Mouse (Mus musculus) lung, embryonic 16.5 days (tissue): Measurements from ENCODE around the gene Mlf2. TPM values are rescaled to one million over a fixed set of nuclear protein-coding genes. Genes with fewer than 3 reads are reported as not detected.

Source experiments
- ATAC-seq: fragments of 200-750 bp; cut with Nextera tagmentation; 2 replicates; pipeline ENCODE4 v1.8.0; 2017; ENCODE audit warnings: low read depth, mild to moderate bottlenecking, moderate library complexity
- H3K27ac ChIP-seq: fragments of 300-500 bp; sonication (generic); 2 replicates; pipeline ENCODE4 v1.5.1; 2014; ENCODE audit warnings: mild to moderate bottlenecking, control low read depth, low read length
- H3K27me3 ChIP-seq: fragments of 300-500 bp; sonication (generic); 2 replicates; pipeline ENCODE4 v1.6.1; 2014; ENCODE audit warnings: low read depth, low read length, mixed read lengths; ENCODE audit not compliant: control insufficient read depth, insufficient read depth
- H3K36me3 ChIP-seq: fragments of 300-500 bp; sonication (generic); 2 replicates; pipeline ENCODE4 v1.6.1; 2014; ENCODE audit warnings: low read length; ENCODE audit not compliant: control insufficient read depth, insufficient read depth
- H3K4me1 ChIP-seq: fragments of 300-500 bp; sonication (generic); replicated peaks from 2 replicates; pipeline ENCODE4 v1.6.1; 2014; ENCODE audit warnings: low read length, mixed read lengths; ENCODE audit not compliant: control insufficient read depth, insufficient read depth
- H3K4me2 ChIP-seq: fragments of 300-500 bp; sonication (generic); 2 replicates; pipeline ENCODE4 v1.6.1; 2014; ENCODE audit warnings: low read depth, low read length, control low read depth
- H3K4me3 ChIP-seq: fragments of 300-500 bp; sonication (generic); 2 replicates; pipeline ENCODE4 v1.5.1; 2014; ENCODE audit warnings: mild to moderate bottlenecking, low read length, control low read depth
- H3K9ac ChIP-seq: fragments of 300-500 bp; sonication (generic); 2 replicates; pipeline ENCODE4 v1.6.1; 2014; ENCODE audit warnings: low read length, control low read depth
- H3K9me3 ChIP-seq: fragments of 300-500 bp; sonication (generic); 2 replicates; pipeline ENCODE4 v1.6.1; 2016; ENCODE audit warnings: low read length; ENCODE audit not compliant: control insufficient read depth
- WGBS: fragments of 180-500 bp; shearing (Covaris S2); extraction: QIAGEN DNeasy Blood & Tissue Kit; methylation state at CpG from one replicate; pipeline ENCODE4 v1.1.7; 2014; 5-methylcytosine and 5-hydroxymethylcytosine counted together
- polyA plus RNA-seq: library from polyadenylated mRNA; unstranded; fragments of >200 nt; fragmentation: Nextera tagmentation; extraction: Ambion mirVana; gene quantifications from 2 replicates; pipeline ENCODE4 v1.2.1, GENCODE M21; 2015

Gene Mlf2
- polyA plus RNA-seq, 1 experiment from 2014 or later: 323 TPM

DNA sequence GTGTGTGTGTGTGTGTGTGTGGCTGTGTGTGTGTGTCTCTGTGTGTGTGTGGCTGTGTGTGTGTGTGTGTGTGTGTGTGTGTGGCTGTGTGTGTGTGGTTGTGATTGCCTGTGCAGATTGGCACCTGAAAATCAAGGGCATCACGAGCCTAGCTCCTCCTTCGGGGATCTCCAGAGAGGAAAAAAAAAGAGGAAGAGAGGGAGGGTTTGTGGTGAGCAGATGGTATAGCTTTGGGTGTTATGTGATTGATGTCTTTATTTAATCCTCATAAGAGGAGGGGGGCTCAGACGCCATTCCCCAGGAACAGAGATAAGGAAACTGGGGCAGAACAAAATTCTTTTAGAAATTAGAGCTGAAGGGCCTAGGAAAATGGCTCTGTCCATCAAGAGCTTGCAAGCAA, 32.8 kb upstream of the Mlf2 start:
- Histone ChIP-seq H3K9ac (no peak overlapping the region), H3K27ac (no peak overlapping the region), H3K4me1 (no peaks in the 10 kb centered on the region), H3K9me3 (no peaks in the 10 kb centered on the region), H3K4me3 (no peak overlapping the region), H3K27me3 (no peaks in the 10 kb centered on the region), H3K4me2 (no peak overlapping the region), H3K36me3 (no peaks in the 10 kb centered on the region)
- ATAC-seq: no peak
- 20% methylated on average over 3 of the region's 3 CpGs for WGBS

DNA sequence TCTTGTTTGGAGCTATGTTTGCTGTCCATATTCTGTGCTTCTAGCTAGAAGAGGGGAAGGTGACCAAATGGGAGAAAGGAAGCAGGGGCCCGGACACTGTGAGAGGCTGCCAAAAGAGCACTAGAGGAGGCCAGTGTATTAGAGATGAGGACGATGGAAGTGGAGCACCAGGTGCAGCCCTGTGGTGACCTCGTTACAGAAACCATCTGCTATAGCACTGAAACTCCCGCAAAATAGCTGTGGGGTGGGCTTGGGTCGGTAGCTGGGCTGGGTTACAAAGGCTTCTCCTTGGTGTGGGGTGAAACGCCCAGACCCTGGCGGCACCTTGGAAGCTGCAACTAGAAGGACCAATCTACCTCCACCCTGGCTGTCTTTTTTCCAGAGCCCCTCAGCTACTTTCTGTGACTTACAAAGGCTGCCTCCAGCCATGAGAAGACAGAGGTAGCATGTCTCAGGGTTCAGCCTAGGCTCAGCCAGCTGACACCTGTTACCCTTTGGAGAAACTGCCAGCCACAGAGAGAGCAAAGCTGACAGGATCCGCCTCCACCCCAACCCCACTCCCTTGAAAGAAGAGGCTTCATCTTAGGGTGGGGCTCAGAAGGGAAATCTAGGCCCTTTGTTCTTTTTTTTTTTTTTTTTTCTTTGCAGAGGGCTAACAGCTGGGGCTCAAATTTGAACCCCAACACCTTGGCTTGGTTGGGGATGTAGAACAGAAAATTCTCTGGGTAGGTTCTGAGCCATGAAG, 31.0 kb upstream of the Mlf2 start:
- Histone ChIP-seq H3K36me3 (no peaks in the 10 kb centered on the region), H3K27ac (no peak overlapping the region)

DNA sequence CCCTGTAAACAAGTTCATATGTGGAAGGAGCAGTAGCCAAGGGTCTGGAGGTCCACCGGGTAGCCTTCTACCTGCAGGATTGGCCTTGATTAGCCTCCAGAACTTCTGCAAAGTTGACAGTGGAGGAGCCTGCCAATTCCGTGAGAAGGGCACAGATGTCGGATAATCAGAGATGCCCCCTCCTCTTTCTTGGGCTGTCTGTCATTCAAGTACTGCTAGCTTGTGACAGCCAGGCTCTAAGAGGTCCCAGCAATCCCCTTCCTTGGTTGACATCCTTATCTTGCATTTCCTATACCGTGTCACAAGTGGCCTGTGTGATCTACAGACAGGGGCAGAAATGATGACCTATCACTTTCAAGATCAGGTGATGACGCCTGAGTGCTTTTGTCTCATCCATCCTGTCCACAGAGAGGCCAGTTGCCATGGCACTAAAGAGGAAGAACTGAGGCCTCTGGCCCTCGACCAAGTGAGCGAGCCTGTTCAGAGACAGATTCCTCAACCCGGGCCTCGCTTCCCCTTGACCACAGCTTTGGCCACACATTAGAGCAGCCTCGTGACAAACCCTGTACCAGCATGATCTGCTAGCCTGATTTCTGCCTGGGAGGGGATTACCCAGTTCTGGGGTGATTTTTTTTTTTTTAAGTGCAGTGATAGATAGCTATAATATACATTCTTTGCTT, 30.2 kb upstream of the Mlf2 start:
- ATAC-seq: no peak
- Histone ChIP-seq H3K27ac (no peak overlapping the region), H3K36me3 (no peaks in the 10 kb centered on the region), H3K9ac (no peak overlapping the region), H3K4me3 (no peak overlapping the region), H3K4me2 (no peak overlapping the region), H3K4me1 (peaks cover 6% of the 10 kb centered on the region), H3K9me3 (no peaks in the 10 kb centered on the region), H3K27me3 (no peaks in the 10 kb centered on the region)
- WGBS: 37% methylated on average over 10 of the region's 10 CpGs

More for the DNA sequence above, 31.0 kb upstream of the Mlf2 start:
- Histone ChIP-seq H3K9me3 (no peaks in the 10 kb centered on the region), H3K4me3 (no peak overlapping the region), H3K4me1 (peaks cover 6% of the 10 kb centered on the region), H3K9ac (no peak overlapping the region), H3K27me3 (no peaks in the 10 kb centered on the region), H3K4me2 (no peak overlapping the region)
- 64% methylated on average over 8 of the region's 8 CpGs for WGBS
- no peak for ATAC-seq

DNA sequence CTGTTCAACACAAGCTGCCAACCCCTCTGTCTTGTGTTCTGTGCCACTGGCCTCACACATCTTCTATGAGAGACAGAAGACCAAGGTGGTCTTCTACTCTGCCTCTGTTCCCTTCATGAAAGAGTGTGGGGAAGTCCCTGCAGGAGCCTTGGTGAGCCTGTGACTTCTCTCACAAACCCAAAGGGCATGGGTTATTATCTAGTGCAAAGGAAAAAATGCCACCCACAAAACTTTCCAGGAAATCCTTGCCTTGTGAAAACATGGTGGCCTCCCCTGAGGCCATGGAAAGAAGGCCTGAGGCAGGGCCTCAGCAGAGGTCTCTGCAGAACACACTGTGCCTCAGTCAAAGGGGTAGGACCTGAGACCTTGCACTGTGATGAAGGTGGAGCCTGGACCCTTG, 29.3 kb upstream of the Mlf2 start:
- ATAC-seq: no peak
- H3K27ac ChIP-seq: no peak overlapping the region
- no peaks in the 10 kb centered on the region for H3K27me3 ChIP-seq

GRCm38 (mm10) chr6:124903580-124904151, 27.5 kb upstream of the Mlf2 start:
- whole genome bisulfite sequencing: under 1% methylated on average over 23 of the region's 23 CpGs
- Histone ChIP-seq H3K27ac (peak overlapping the region; percentile 98), H3K4me3 (peak overlapping the region; percentile 63), H3K4me2 (peak overlapping the region; percentile 91), H3K9ac (peak overlapping the region; percentile 81), H3K36me3 (no peaks in the 10 kb centered on the region), H3K27me3 (no peaks in the 10 kb centered on the region), H3K4me1 (peaks cover 6% of the 10 kb centered on the region), H3K9me3 (no peaks in the 10 kb centered on the region)
- peak; percentile 91 for ATAC-seq

More for the DNA sequence above, 29.3 kb upstream of the Mlf2 start:
- Histone ChIP-seq H3K9ac (no peak overlapping the region), H3K4me3 (no peak overlapping the region), H3K4me2 (no peak overlapping the region), H3K4me1 (peaks cover 6% of the 10 kb centered on the region), H3K36me3 (no peaks in the 10 kb centered on the region), H3K9me3 (no peaks in the 10 kb centered on the region)

DNA sequence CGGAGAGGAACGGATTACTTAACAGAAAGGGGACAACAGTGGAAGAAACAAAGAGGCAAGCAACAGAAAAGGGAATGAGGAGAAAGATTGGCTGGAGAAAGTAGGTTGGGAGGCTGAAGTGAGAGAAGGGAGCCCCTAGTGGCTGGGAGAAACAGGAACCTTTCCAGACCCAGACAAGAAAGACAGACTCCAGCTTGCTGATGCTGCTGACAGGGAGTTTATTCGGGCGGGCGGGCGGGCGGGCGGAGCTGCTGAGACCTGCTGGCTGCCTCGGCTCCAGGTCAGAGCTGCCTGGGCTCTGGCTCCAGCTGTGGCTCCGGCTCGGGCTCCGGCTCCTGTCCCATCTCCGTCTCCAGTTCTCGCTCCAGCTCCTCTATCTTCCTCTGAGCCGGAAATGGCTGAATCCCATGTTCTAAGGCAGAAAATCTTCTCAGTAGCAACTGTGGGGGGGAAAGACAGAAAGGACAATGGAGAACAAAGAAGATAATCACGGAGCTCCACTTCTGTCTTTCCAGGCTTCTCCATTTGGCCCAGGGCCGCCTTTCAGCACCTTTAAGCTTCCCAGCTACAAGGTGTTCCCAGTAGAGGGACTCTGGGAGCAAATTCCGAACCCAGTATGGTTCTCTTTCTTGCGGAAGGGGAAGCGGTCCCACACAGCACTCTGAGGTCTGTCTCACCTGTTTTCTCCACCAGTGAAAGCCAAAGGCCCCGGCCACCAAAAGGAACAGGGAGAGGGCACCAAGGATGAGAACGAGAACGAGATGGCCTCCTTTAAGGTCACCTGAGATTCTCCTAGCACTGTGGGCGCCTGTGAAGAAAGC, 26.8 kb upstream of the Mlf2 start:
- Histone ChIP-seq H3K27ac (peak overlapping the region; percentile 98), H3K4me1 (peaks cover 6% of the 10 kb centered on the region), H3K4me3 (peak overlapping the region; percentile 63), H3K4me2 (peak overlapping the region; percentile 91), H3K9ac (peak overlapping the region; percentile 81), H3K36me3 (no peaks in the 10 kb centered on the region), H3K9me3 (no peaks in the 10 kb centered on the region), H3K27me3 (no peaks in the 10 kb centered on the region; the same call in 1 of the 2 replicates)
- ATAC-seq: peak; percentile 85
- 8% methylated on average over 24 of the region's 24 CpGs for WGBS

DNA sequence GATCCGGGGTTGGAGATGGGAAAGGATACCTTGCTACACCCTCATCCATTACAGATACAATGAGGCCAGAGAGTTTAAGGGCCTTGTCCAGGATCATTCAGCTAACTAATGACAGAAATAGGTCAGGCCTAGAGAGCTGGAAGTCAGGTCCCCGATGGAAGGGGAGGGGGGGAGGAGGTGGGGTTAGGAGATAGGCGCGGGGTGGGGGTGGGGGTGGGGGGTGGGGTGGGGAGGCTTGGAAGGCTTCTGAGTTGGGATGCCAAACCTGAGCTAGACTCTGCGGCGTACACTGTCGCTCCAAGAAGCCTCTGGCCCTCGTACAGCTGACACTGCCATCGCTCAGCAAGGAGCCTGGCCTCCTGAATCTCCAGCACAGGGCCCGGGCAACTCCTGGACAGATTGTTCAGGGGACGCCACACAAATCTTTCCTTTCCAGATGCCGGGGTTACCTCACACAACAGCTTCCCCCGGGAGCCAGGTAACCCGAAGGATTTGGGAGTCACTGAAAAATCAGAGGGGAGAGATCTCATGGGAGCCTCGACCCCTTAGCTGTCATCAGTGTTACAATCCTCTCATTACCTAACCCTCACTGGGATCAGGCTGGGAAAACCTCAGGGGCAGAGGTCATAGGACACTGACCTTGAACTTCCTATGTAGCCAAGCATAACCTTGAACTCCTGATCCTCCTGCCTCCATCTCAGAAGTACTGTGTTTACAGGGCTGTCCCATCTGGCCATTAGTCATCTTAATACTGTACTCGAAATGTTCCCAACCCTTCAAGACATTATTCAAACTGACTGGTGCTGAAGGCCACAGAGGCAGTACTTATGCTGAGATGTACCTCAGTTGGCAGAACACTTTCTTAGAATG, 26.0 kb upstream of the Mlf2 start:
- WGBS: 40% methylated on average over 14 of the region's 16 CpGs
- H3K27me3 ChIP-seq: peaks cover 7% of the 10 kb centered on the region; the same call in 1 of the 2 replicates
- no peaks in the 10 kb centered on the region for H3K9me3 ChIP-seq
- peak overlapping the region; percentile 98 for H3K27ac ChIP-seq
- peak overlapping the region; percentile 63; the same call in 1 of the 2 replicates for H3K4me3 ChIP-seq
- no peaks in the 10 kb centered on the region for H3K36me3 ChIP-seq
- peak overlapping the region; percentile 91 for H3K4me2 ChIP-seq
- H3K9ac ChIP-seq: peak overlapping the region; percentile 81
- ATAC-seq: no peak
- H3K4me1 ChIP-seq: peaks cover 12% of the 10 kb centered on the region

GRCm38 (mm10) chr6:124907767-124908166, 23.4 kb upstream of the Mlf2 start:
- no peak overlapping the region for H3K4me2 ChIP-seq
- no peak overlapping the region for H3K9ac ChIP-seq
- no peaks in the 10 kb centered on the region for H3K9me3 ChIP-seq
- no peak overlapping the region for H3K27ac ChIP-seq
- peaks cover 15% of the 10 kb centered on the region for H3K4me1 ChIP-seq
- H3K36me3 ChIP-seq: 0 out of 2 replicates have a peak, but pooled peaks cover 4% of the 10 kb centered on the region
- 60% methylated on average over 1 of the region's 1 CpGs for WGBS
- H3K27me3 ChIP-seq: peaks cover 7% of the 10 kb centered on the region; the same call in 1 of the 2 replicates
- ATAC-seq: no peak
- no peak overlapping the region for H3K4me3 ChIP-seq
